Mouse (Mus musculus) heart, embryonic 10.5 days (tissue): ENCODE results near the gene Gm20388. TPM values are rescaled to one million over a fixed set of nuclear protein-coding genes. Genes with fewer than 3 reads are reported as not detected.

Source experiments
- DNase-seq: peaks from one replicate; pipeline ENCODE4 v3.0.0-alpha.2; 2017; ENCODE audit warnings: low spot score
- H3K27ac ChIP-seq: fragments of 300-500 bp; sonication (generic); 2 replicates; pipeline ENCODE4 v1.5.1; 2016; ENCODE audit warnings: mild to moderate bottlenecking
- H3K27me3 ChIP-seq: fragments of 300-500 bp; sonication (generic); 2 replicates; pipeline ENCODE4 v1.6.1; 2016; ENCODE audit warnings: mild to moderate bottlenecking; ENCODE audit not compliant: poor library complexity, insufficient read depth, severe bottlenecking
- H3K36me3 ChIP-seq: fragments of 300-500 bp; sonication (generic); 2 replicates; pipeline ENCODE4 v1.6.1; 2016; ENCODE audit warnings: mild to moderate bottlenecking, moderate library complexity
- H3K4me1 ChIP-seq: fragments of 300-500 bp; sonication (generic); 2 replicates; pipeline ENCODE4 v1.6.1; 2016; ENCODE audit warnings: mild to moderate bottlenecking
- H3K4me3 ChIP-seq: fragments of 300-500 bp; sonication (generic); 2 replicates; pipeline ENCODE4 v1.5.1; 2016; ENCODE audit warnings: mild to moderate bottlenecking, moderate library complexity
- H3K9me3 ChIP-seq: fragments of 300-500 bp; sonication (generic); 2 replicates; pipeline ENCODE4 v1.6.1; 2016; ENCODE audit warnings: mild to moderate bottlenecking, moderate library complexity
- WGBS: fragments of 180-500 bp; shearing (Covaris S2); methylation state at CpG from one replicate; pipeline ENCODE4 v1.1.7; 2016; 5-methylcytosine and 5-hydroxymethylcytosine counted together
- polyA plus RNA-seq: library from polyadenylated mRNA; unstranded; fragments of >200 nt; fragmentation: Nextera tagmentation; extraction: Ambion mirVana; gene quantifications from 2 replicates; pipeline ENCODE4 v1.2.1, GENCODE M21; 2016

Gm20388 gene
- polyA plus RNA-seq, 1 experiment from 2014 or later, result 4.5 TPM

- H3K27ac ChIP-seq, result no peak overlapping the region
- DNase-seq, result no peak
- peaks cover 43% of the 10 kb centered on the region for H3K4me1 ChIP-seq
- no peaks in the 10 kb centered on the region for H3K9me3 ChIP-seq
- H3K27me3 ChIP-seq, result peaks cover 28% of the 10 kb centered on the region
- H3K36me3 ChIP-seq, result no peaks in the 10 kb centered on the region
- 51% methylated on average over 6 of the region's 6 CpGs for WGBS
- no peak overlapping the region for H3K4me3 ChIP-seq
These were observed 2200.2 kb downstream of the Gm20388 start for GRCm38 (mm10) chr8:122110867-122111253.

- H3K4me3 ChIP-seq, result no peak overlapping the region
- 69% methylated on average over 11 of the region's 11 CpGs for WGBS
- no peak for DNase-seq
These were observed 2201.1 kb downstream of the Gm20388 start for GRCm38 (mm10) chr8:122111745-122112144.

GRCm38 (mm10) chr8:122112264-122112965, 2201.8 kb downstream of the Gm20388 start:
- peaks cover 34% of the 10 kb centered on the region for H3K4me1 ChIP-seq
- H3K9me3 ChIP-seq, result no peaks in the 10 kb centered on the region
- H3K36me3 ChIP-seq, result no peaks in the 10 kb centered on the region
- WGBS, result 74% methylated on average over 14 of the region's 14 CpGs
- H3K4me3 ChIP-seq, result no peak overlapping the region
- peaks cover 28% of the 10 kb centered on the region for H3K27me3 ChIP-seq
- no peak for DNase-seq
- peak overlapping the region; percentile 42 for H3K27ac ChIP-seq

More at GRCm38 (mm10) chr8:122111745-122112144, 2201.1 kb downstream of the Gm20388 start:
- Histone ChIP-seq H3K4me1 (peaks cover 36% of the 10 kb centered on the region), H3K36me3 (no peaks in the 10 kb centered on the region), H3K9me3 (no peaks in the 10 kb centered on the region), H3K27ac (no peak overlapping the region), H3K27me3 (peaks cover 28% of the 10 kb centered on the region)

GRCm38 (mm10) chr8:122114890-122115289, 2204.2 kb downstream of the Gm20388 start:
- H3K4me1 ChIP-seq, result peaks cover 55% of the 10 kb centered on the region
- H3K9me3 ChIP-seq, result no peaks in the 10 kb centered on the region
- WGBS, result 86% methylated on average over 2 of the region's 2 CpGs
- H3K27ac ChIP-seq, result no peak overlapping the region
- no peaks in the 10 kb centered on the region for H3K36me3 ChIP-seq
- DNase-seq, result no peak
- H3K27me3 ChIP-seq, result peaks cover 17% of the 10 kb centered on the region; the same call in 1 of the 2 replicates
- H3K4me3 ChIP-seq, result no peak overlapping the region

- no peak for DNase-seq
- no peaks in the 10 kb centered on the region for H3K36me3 ChIP-seq
- H3K4me3 ChIP-seq, result no peak overlapping the region
- H3K27me3 ChIP-seq, result peaks cover 17% of the 10 kb centered on the region; the same call in 1 of the 2 replicates
- WGBS, result 87% methylated on average over 7 of the region's 7 CpGs
- peaks cover 49% of the 10 kb centered on the region for H3K4me1 ChIP-seq
- no peaks in the 10 kb centered on the region for H3K9me3 ChIP-seq
- H3K27ac ChIP-seq, result no peak overlapping the region
These were observed 2206.2 kb downstream of the Gm20388 start for GRCm38 (mm10) chr8:122116716-122117357.

- DNase-seq, result no peak
- peaks cover 11% of the 10 kb centered on the region; the same call in 1 of the 2 replicates for H3K27me3 ChIP-seq
- peak overlapping the region; percentile 2; the same call in 1 of the 2 replicates for H3K4me3 ChIP-seq
- no peaks in the 10 kb centered on the region for H3K9me3 ChIP-seq
- WGBS, result 61% methylated on average over 10 of the region's 10 CpGs
- peak overlapping the region; percentile 68 for H3K27ac ChIP-seq
- H3K36me3 ChIP-seq, result no peaks in the 10 kb centered on the region
- H3K4me1 ChIP-seq, result peaks cover 47% of the 10 kb centered on the region
These were observed 2207.5 kb downstream of the Gm20388 start for GRCm38 (mm10) chr8:122118097-122118496.

GRCm38 (mm10) chr8:122118536-122118935, 2207.9 kb downstream of the Gm20388 start:
- no peaks in the 10 kb centered on the region for H3K36me3 ChIP-seq
- peaks cover 11% of the 10 kb centered on the region; the same call in 1 of the 2 replicates for H3K27me3 ChIP-seq
- H3K4me1 ChIP-seq, result peaks cover 50% of the 10 kb centered on the region
- whole genome bisulfite sequencing, result 69% methylated on average over 15 of the region's 15 CpGs
- no peak overlapping the region for H3K4me3 ChIP-seq
- peak overlapping the region; percentile 68 for H3K27ac ChIP-seq
- DNase-seq, result no peak
- no peaks in the 10 kb centered on the region for H3K9me3 ChIP-seq

- Histone ChIP-seq H3K9me3 (no peaks in the 10 kb centered on the region), H3K27ac (no peak overlapping the region), H3K4me1 (peaks cover 44% of the 10 kb centered on the region), H3K27me3 (peaks cover 6% of the 10 kb centered on the region), H3K36me3 (no peaks in the 10 kb centered on the region), H3K4me3 (no peak overlapping the region)
- DNase-seq, result no peak
- WGBS, result 84% methylated on average over 3 of the region's 3 CpGs
These were observed 2213.7 kb downstream of the Gm20388 start for GRCm38 (mm10) chr8:122124326-122124725.

- DNase-seq, result no peak
- Histone ChIP-seq H3K9me3 (no peaks in the 10 kb centered on the region), H3K4me1 (peaks cover 51% of the 10 kb centered on the region), H3K4me3 (no peak overlapping the region), H3K27me3 (peaks cover 15% of the 10 kb centered on the region), H3K36me3 (no peaks in the 10 kb centered on the region), H3K27ac (peak overlapping the region; percentile 76)
- WGBS, result 23% methylated on average over 8 of the region's 8 CpGs
These were observed 2216.0 kb downstream of the Gm20388 start for GRCm38 (mm10) chr8:122126659-122127058.

- DNase-seq, result no peak
- 88% methylated on average over 3 of the region's 3 CpGs for WGBS
These were observed 2223.5 kb downstream of the Gm20388 start for GRCm38 (mm10) chr8:122134121-122134529.

GRCm38 (mm10) chr8:122135494-122135893, 2224.9 kb downstream of the Gm20388 start:
- Histone ChIP-seq H3K27me3 (peaks cover 12% of the 10 kb centered on the region; the same call in 1 of the 2 replicates), H3K27ac (no peak overlapping the region; the same call in 1 of the 2 replicates), H3K9me3 (no peaks in the 10 kb centered on the region), H3K4me3 (no peak overlapping the region), H3K36me3 (no peaks in the 10 kb centered on the region), H3K4me1 (peaks cover 30% of the 10 kb centered on the region)
- DNase-seq, result no peak
- 70% methylated on average over 5 of the region's 5 CpGs for WGBS

More at GRCm38 (mm10) chr8:122134121-122134529, 2223.5 kb downstream of the Gm20388 start:
- H3K27me3 ChIP-seq, result peaks cover 22% of the 10 kb centered on the region
- peaks cover 31% of the 10 kb centered on the region for H3K4me1 ChIP-seq
- H3K27ac ChIP-seq, result peak overlapping the region; percentile 47
- H3K4me3 ChIP-seq, result no peak overlapping the region
- H3K9me3 ChIP-seq, result no peaks in the 10 kb centered on the region
- H3K36me3 ChIP-seq, result no peaks in the 10 kb centered on the region

- 37% methylated on average over 5 of the region's 5 CpGs for WGBS
- peak; percentile 87 for DNase-seq
These were observed 2229.1 kb downstream of the Gm20388 start for GRCm38 (mm10) chr8:122139784-122140183.

GRCm38 (mm10) chr8:122140411-122140810, 2229.8 kb downstream of the Gm20388 start:
- H3K36me3 ChIP-seq, result no peaks in the 10 kb centered on the region
- H3K9me3 ChIP-seq, result no peaks in the 10 kb centered on the region
- no peak for DNase-seq
- H3K27me3 ChIP-seq, result 0 out of 2 replicates have a peak, but pooled peaks cover 7% of the 10 kb centered on the region
- peaks cover 47% of the 10 kb centered on the region for H3K4me1 ChIP-seq
- H3K27ac ChIP-seq, result peak overlapping the region; percentile 47; the same call in 1 of the 2 replicates
- H3K4me3 ChIP-seq, result no peak overlapping the region
- 76% methylated on average over 4 of the region's 4 CpGs for WGBS

More at GRCm38 (mm10) chr8:122139784-122140183, 2229.1 kb downstream of the Gm20388 start:
- peaks cover 47% of the 10 kb centered on the region for H3K4me1 ChIP-seq
- no peaks in the 10 kb centered on the region for H3K36me3 ChIP-seq
- H3K27me3 ChIP-seq, result 0 out of 2 replicates have a peak, but pooled peaks cover 7% of the 10 kb centered on the region
- no peaks in the 10 kb centered on the region for H3K9me3 ChIP-seq
- 0 out of 2 replicates have a peak overlapping the region, but pooled peaks have one; percentile 9 for H3K4me3 ChIP-seq
- peak overlapping the region; percentile 33 for H3K27ac ChIP-seq
